Mouse (Mus musculus): ENCODE measurements at regions not wholly inside any gene's neighbourhood (a gene's known extent, or its start where the extent isn't known, plus 50 kb on each side); places are given as distances from the start of the nearest gene placed in this dataset.
A peak's percentile ranks its signal among the peaks of the same experiment; 100 is the strongest.

GRCm38 (mm10) chr14:68447240-68447923, 846.7 kb downstream of the Synb start:
- no peak overlapping the region for H3K27ac ChIP-seq

GRCm38 (mm10) chr14:68433326-68433725, 860.8 kb downstream of the Synb start:
- peak; percentile 70 for ATAC-seq (ENCODE audit: low FRiP score, low read depth)

More at GRCm38 (mm10) chr14:68447240-68447923, 846.7 kb downstream of the Synb start:
- H3K4me3 ChIP-seq: no peak overlapping the region
- H3K4me1 ChIP-seq: peaks cover 6% of the 10 kb centered on the region; the same call in 1 of the 2 replicates
- H3K36me3 ChIP-seq: no peaks in the 10 kb centered on the region
- 45% methylated on average over 7 of the region's 7 CpGs for WGBS
- H3K9me3 ChIP-seq: no peaks in the 10 kb centered on the region
- H3K4me2 ChIP-seq (replicated peaks): no peak overlapping the region
- 0 out of 2 replicates have a peak, but pooled peaks have one; percentile 37 for ATAC-seq (ENCODE audit: low FRiP score, low read depth)
- H3K27me3 ChIP-seq (replicated peaks): no peaks in the 10 kb centered on the region
- H3K9ac ChIP-seq: no peak overlapping the region

GRCm38 (mm10) chr14:68432111-68432510, 862.0 kb downstream of the Synb start:
- no peaks in the 10 kb centered on the region for H3K4me1 ChIP-seq
- H3K9ac ChIP-seq: no peak overlapping the region
- no peak overlapping the region for H3K4me2 ChIP-seq (replicated peaks)
- no peaks in the 10 kb centered on the region for H3K27me3 ChIP-seq (replicated peaks)
- no peaks in the 10 kb centered on the region for H3K36me3 ChIP-seq
- H3K9me3 ChIP-seq: no peaks in the 10 kb centered on the region
- no peak for ATAC-seq (ENCODE audit: low FRiP score, low read depth)
- H3K27ac ChIP-seq: no peak overlapping the region
- no peak overlapping the region for H3K4me3 ChIP-seq
- 95% methylated on average over 2 of the region's 2 CpGs for WGBS

More at GRCm38 (mm10) chr14:68433326-68433725, 860.8 kb downstream of the Synb start:
- no peaks in the 10 kb centered on the region for H3K4me1 ChIP-seq
- no peak overlapping the region for H3K9ac ChIP-seq
- H3K4me3 ChIP-seq: no peak overlapping the region
- no peaks in the 10 kb centered on the region for H3K9me3 ChIP-seq
- no peaks in the 10 kb centered on the region for H3K27me3 ChIP-seq (replicated peaks)
- H3K36me3 ChIP-seq: no peaks in the 10 kb centered on the region
- no peak overlapping the region for H3K27ac ChIP-seq
- 60% methylated on average over 9 of the region's 9 CpGs for WGBS
- H3K4me2 ChIP-seq (replicated peaks): no peak overlapping the region

GRCm38 (mm10) chr14:68427235-68427634, 866.9 kb downstream of the Synb start:
- no peak for ATAC-seq (ENCODE audit: low FRiP score, low read depth)
- Histone ChIP-seq H3K9me3 (no peaks in the 10 kb centered on the region), H3K4me1 (no peaks in the 10 kb centered on the region), H3K4me2 (replicated peaks) (no peak overlapping the region), H3K9ac (no peak overlapping the region), H3K27ac (no peak overlapping the region), H3K4me3 (no peak overlapping the region), H3K36me3 (no peaks in the 10 kb centered on the region), H3K27me3 (replicated peaks) (no peaks in the 10 kb centered on the region)
- WGBS: 89% methylated on average over 1 of the region's 1 CpGs

- Histone ChIP-seq H3K4me1 (peaks cover 5% of the 10 kb centered on the region; the same call in 1 of the 2 replicates), H3K4me2 (replicated peaks) (no peak overlapping the region), H3K9ac (no peak overlapping the region), H3K27ac (no peak overlapping the region), H3K4me3 (no peak overlapping the region), H3K27me3 (replicated peaks) (no peaks in the 10 kb centered on the region), H3K9me3 (no peaks in the 10 kb centered on the region), H3K36me3 (no peaks in the 10 kb centered on the region)
- ATAC-seq (ENCODE audit: low FRiP score, low read depth): no peak
- WGBS: 83% methylated on average over 1 of the region's 1 CpGs
Measured at GRCm38 (mm10) chr14:68392440-68392839, 901.7 kb downstream of the Synb start.

- no peak overlapping the region for H3K4me3 ChIP-seq
- H3K36me3 ChIP-seq: no peaks in the 10 kb centered on the region
- 18% methylated on average over 3 of the region's 3 CpGs for WGBS
- no peak overlapping the region for H3K9ac ChIP-seq
- no peaks in the 10 kb centered on the region for H3K9me3 ChIP-seq
- no peaks in the 10 kb centered on the region for H3K27me3 ChIP-seq (replicated peaks)
- no peak overlapping the region for H3K4me2 ChIP-seq (replicated peaks)
- ATAC-seq (ENCODE audit: low FRiP score, low read depth): no peak; the same call in 1 of the 2 replicates
- no peak overlapping the region for H3K27ac ChIP-seq
- H3K4me1 ChIP-seq: peaks cover 5% of the 10 kb centered on the region; the same call in 1 of the 2 replicates
Measured at GRCm38 (mm10) chr14:68391875-68392274, 902.2 kb downstream of the Synb start.

- whole genome bisulfite sequencing: 63% methylated on average over 7 of the region's 7 CpGs
- Histone ChIP-seq H3K36me3 (no peaks in the 10 kb centered on the region), H3K27me3 (replicated peaks) (no peaks in the 10 kb centered on the region), H3K4me3 (no peak overlapping the region), H3K9me3 (no peaks in the 10 kb centered on the region), H3K27ac (no peak overlapping the region), H3K4me2 (replicated peaks) (no peak overlapping the region), H3K4me1 (no peaks in the 10 kb centered on the region), H3K9ac (peak overlapping the region; percentile 3; the same call in 1 of the 2 replicates)
- ATAC-seq (ENCODE audit: low FRiP score, low read depth): no peak
Measured at GRCm38 (mm10) chr14:68381741-68382140, 912.4 kb downstream of the Synb start.

GRCm38 (mm10) chr14:68367696-68368095, 926.4 kb downstream of the Synb start:
- Histone ChIP-seq H3K27ac (no peak overlapping the region), H3K4me3 (no peak overlapping the region), H3K36me3 (no peaks in the 10 kb centered on the region), H3K4me2 (replicated peaks) (no peak overlapping the region), H3K9me3 (no peaks in the 10 kb centered on the region), H3K9ac (no peak overlapping the region), H3K4me1 (no peaks in the 10 kb centered on the region), H3K27me3 (replicated peaks) (no peaks in the 10 kb centered on the region)
- no peak for ATAC-seq (ENCODE audit: low FRiP score, low read depth)
- WGBS: 72% methylated on average over 5 of the region's 5 CpGs

- Histone ChIP-seq H3K9ac (no peak overlapping the region), H3K27ac (no peak overlapping the region), H3K4me3 (no peak overlapping the region), H3K4me1 (0 out of 2 replicates have a peak, but pooled peaks cover 4% of the 10 kb centered on the region), H3K9me3 (no peaks in the 10 kb centered on the region), H3K36me3 (no peaks in the 10 kb centered on the region), H3K4me2 (replicated peaks) (no peak overlapping the region), H3K27me3 (replicated peaks) (no peaks in the 10 kb centered on the region)
- WGBS: 60% methylated on average over 2 of the region's 2 CpGs
- ATAC-seq (ENCODE audit: low FRiP score, low read depth): no peak
Measured at GRCm38 (mm10) chr14:68363892-68364291, 930.2 kb downstream of the Synb start.

GRCm38 (mm10) chr14:68361998-68362397, 932.1 kb downstream of the Synb start:
- H3K4me2 ChIP-seq (replicated peaks): no peak overlapping the region
- no peak overlapping the region for H3K4me3 ChIP-seq
- peak; percentile 65; the same call in 1 of the 2 replicates for ATAC-seq (ENCODE audit: low FRiP score, low read depth)
- WGBS: 59% methylated on average over 7 of the region's 7 CpGs
- no peaks in the 10 kb centered on the region for H3K9me3 ChIP-seq
- H3K27ac ChIP-seq: no peak overlapping the region
- H3K36me3 ChIP-seq: no peaks in the 10 kb centered on the region
- no peak overlapping the region for H3K9ac ChIP-seq
- no peaks in the 10 kb centered on the region for H3K27me3 ChIP-seq (replicated peaks)
- H3K4me1 ChIP-seq: 0 out of 2 replicates have a peak, but pooled peaks cover 4% of the 10 kb centered on the region

- Histone ChIP-seq H3K36me3 (no peaks in the 10 kb centered on the region), H3K9me3 (no peaks in the 10 kb centered on the region), H3K4me1 (0 out of 2 replicates have a peak, but pooled peaks cover 4% of the 10 kb centered on the region), H3K4me2 (replicated peaks) (no peak overlapping the region), H3K9ac (no peak overlapping the region), H3K4me3 (no peak overlapping the region), H3K27ac (no peak overlapping the region), H3K27me3 (replicated peaks) (no peaks in the 10 kb centered on the region)
- WGBS: 74% methylated on average over 6 of the region's 6 CpGs
- ATAC-seq (ENCODE audit: low FRiP score, low read depth): no peak
Measured at GRCm38 (mm10) chr14:68361481-68361880, 932.6 kb downstream of the Synb start.

- no peak overlapping the region for H3K9ac ChIP-seq
- H3K27me3 ChIP-seq (replicated peaks): no peaks in the 10 kb centered on the region
- H3K27ac ChIP-seq: peak overlapping the region; percentile 11; the same call in 1 of the 2 replicates
- H3K4me1 ChIP-seq: peaks cover 6% of the 10 kb centered on the region; the same call in 1 of the 2 replicates
- WGBS: 81% methylated on average over 7 of the region's 7 CpGs
- ATAC-seq (ENCODE audit: low FRiP score, low read depth): no peak
- H3K4me2 ChIP-seq (replicated peaks): no peak overlapping the region
- no peaks in the 10 kb centered on the region for H3K36me3 ChIP-seq
- no peak overlapping the region for H3K4me3 ChIP-seq
- no peaks in the 10 kb centered on the region for H3K9me3 ChIP-seq
Measured at GRCm38 (mm10) chr14:68356396-68356795, 937.7 kb downstream of the Synb start.
